Mouse (Mus musculus) gastrocnemius, adult 2 months (tissue): ENCODE results near the gene Add1. TPM values are rescaled to one million over a fixed set of nuclear protein-coding genes. Genes with fewer than 3 reads are reported as not detected.
A peak's percentile ranks its signal among the peaks of the same experiment; 100 is the strongest.
"Not testable (repeated sequence)": the region's sequence is repeated elsewhere in the genome, so short reads cannot be mapped to it uniquely, and the experiment has no call there.

ENCODE experiments used
- DNase-seq: peaks from one replicate; pipeline ENCODE4 v3.0.0; 2022
- H3K27ac ChIP-seq: fragments of 200-600 bp; 2 replicates; pipeline ENCODE4 v1.8.1; 2022; ENCODE audit warnings: mild to moderate bottlenecking
- H3K4me3 ChIP-seq: fragments of 200-600 bp; 2 replicates; pipeline ENCODE4 v1.8.1; 2022; ENCODE audit warnings: mild to moderate bottlenecking, moderate library complexity
- CTCF ChIP-seq: fragments of 200-600 bp; IDR thresholded peaks from 2 replicates; pipeline ENCODE4 v1.8.1; 2022; ENCODE audit warnings: antibody characterized with exemption, mild to moderate bottlenecking, moderate library complexity
- intact Hi-C: fragments of 180-260 bp; cut with DNase I; formaldehyde crosslinking; loops from one replicate; pipeline ENCODE4 v1.15.1; 2025
- total RNA-seq, 2 experiments: library from RNA; stranded (reverse); gene quantifications; 2 replicates each; pipeline ENCODE4 v1.2.3; 2021

Gene Add1
- total RNA-seq, 2 experiments from 2014 or later, result 72.3 to 74.9 TPM

GRCm38 (mm10) chr5:34590702-34591101 is 17.2 kb downstream of the Add1 start:
- Histone ChIP-seq H3K4me3 (no peak overlapping the region), H3K27ac (peak overlapping the region; percentile 40; the same call in 1 of the 2 replicates)
- intact Hi-C loops, result no loop called here
- DNase-seq, result no peak
- TF ChIP-seq CTCF, result no peak

GRCm38 (mm10) chr5:34591388-34592004 is 18.0 kb downstream of the Add1 start:
- intact Hi-C loops, result no loop called here
- no peak for TF ChIP-seq CTCF
- no peak overlapping the region for H3K4me3 ChIP-seq
- H3K27ac ChIP-seq, result peak overlapping the region; percentile 40
- no peak for DNase-seq

- intact Hi-C loops, H3K4me3 ChIP-seq, H3K27ac ChIP-seq, DNase-seq: not testable (repeated sequence)
These were observed 18.8 kb downstream of the Add1 start for GRCm38 (mm10) chr5:34592224-34592623.

- H3K27ac ChIP-seq, result no peak overlapping the region
- no peak overlapping the region for H3K4me3 ChIP-seq
- intact Hi-C loops, result no loop called here
- TF ChIP-seq CTCF, result no peak
- DNase-seq, result no peak
These were observed 19.2 kb downstream of the Add1 start for GRCm38 (mm10) chr5:34592666-34593065.

GRCm38 (mm10) chr5:34593202-34593727 is 19.8 kb downstream of the Add1 start:
- H3K4me3 ChIP-seq, result no peak overlapping the region
- intact Hi-C loops, result no loop called here

DNA sequence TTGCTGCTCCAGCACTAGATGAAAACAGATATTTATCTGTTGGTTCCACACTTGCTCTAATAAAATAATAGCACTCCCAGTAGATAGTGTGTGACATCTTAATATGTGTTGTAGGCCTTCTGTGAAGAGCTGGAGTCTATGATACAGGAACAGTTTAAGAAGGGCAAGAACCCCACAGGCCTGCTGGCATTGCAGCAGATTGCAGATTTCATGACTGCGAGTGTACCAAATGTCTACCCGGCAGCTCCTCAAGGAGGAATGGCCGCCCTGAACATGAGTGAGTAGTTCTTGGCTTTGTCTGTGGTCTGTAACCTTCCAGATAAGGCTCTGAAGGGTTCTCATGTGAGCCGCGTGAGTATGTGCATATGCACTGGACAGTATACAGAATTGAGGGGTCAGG is 31.1 kb downstream of the Add1 start:
- intact Hi-C loops, result no loop called here
- Histone ChIP-seq H3K4me3 (no peak overlapping the region), H3K27ac (no peak overlapping the region)
- DNase-seq, result no peak
- TF ChIP-seq CTCF, result no peak

More at GRCm38 (mm10) chr5:34593202-34593727, 19.8 kb downstream of the Add1 start:
- TF ChIP-seq CTCF, result no peak
- no peak overlapping the region for H3K27ac ChIP-seq
- DNase-seq, result no peak

GRCm38 (mm10) chr5:34607100-34607880 is 33.8 kb downstream of the Add1 start:
- H3K27ac ChIP-seq, result no peak overlapping the region
- intact Hi-C loops, result no loop called here
- H3K4me3 ChIP-seq, result no peak overlapping the region
- no peak for TF ChIP-seq CTCF
- DNase-seq, result no peak

- Histone ChIP-seq H3K4me3 (no peak overlapping the region), H3K27ac (no peak overlapping the region)
- intact Hi-C loops, result no loop called here
- TF ChIP-seq CTCF, result no peak
- DNase-seq, result no peak
These were observed 34.8 kb downstream of the Add1 start for GRCm38 (mm10) chr5:34608226-34608625.

DNA sequence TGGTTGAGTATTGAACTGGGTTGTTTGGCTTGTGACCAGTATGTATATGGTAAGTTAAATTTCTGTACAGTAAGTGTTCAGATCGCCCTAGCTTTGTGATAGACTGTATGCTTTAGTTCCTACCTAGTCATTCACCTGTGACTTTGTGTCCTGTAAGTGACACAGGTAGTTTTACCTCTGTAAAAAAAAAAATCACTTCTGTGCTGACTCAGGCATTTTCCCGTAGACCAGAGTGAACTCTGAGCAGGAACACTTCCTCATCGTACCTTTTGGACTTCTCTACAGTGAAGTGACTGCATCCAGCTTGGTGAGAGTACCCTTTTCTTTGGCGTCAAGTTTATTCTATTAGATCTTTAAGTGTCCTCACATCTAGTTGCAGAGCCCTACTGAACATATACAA is 36.5 kb downstream of the Add1 start:
- intact Hi-C loops, result no loop called here
- Histone ChIP-seq H3K27ac (no peak overlapping the region), H3K4me3 (no peak overlapping the region)
- no peak for DNase-seq
- TF ChIP-seq CTCF, result no peak

- no peak for TF ChIP-seq CTCF
- intact Hi-C loops, result no loop called here
- peak overlapping the region; percentile 46; the same call in 1 of the 2 replicates for H3K27ac ChIP-seq
These were observed 59.5 kb downstream of the Add1 start for GRCm38 (mm10) chr5:34632996-34633395.

DNA sequence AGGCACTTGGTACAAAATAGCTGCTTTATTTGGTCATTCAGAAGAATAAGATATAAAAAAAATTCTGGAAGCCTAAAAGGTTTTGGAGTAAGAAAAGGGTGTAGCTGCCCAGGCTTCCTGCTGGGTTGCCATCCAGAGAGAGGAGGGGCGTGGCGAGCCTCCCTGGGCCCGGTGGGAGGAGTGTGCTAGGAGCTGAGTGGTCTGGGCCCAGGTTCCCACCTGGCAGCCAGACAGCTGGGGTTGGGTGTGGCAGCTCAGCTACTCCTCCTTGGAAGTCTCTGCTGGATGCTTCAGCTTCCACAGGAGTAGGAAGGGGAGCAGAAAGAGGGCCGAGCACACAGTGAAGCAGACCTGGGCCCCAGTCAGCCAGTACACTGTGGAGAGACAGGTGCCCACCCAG is 60.2 kb downstream of the Add1 start:
- DNase-seq, result peak; percentile 76
- intact Hi-C loops, result no loop called here
- TF ChIP-seq CTCF, result no peak
- Histone ChIP-seq H3K27ac (peak overlapping the region; percentile 46; the same call in 1 of the 2 replicates), H3K4me3 (no peak overlapping the region)

More at GRCm38 (mm10) chr5:34632996-34633395, 59.5 kb downstream of the Add1 start:
- no peak for DNase-seq
- H3K4me3 ChIP-seq, result no peak overlapping the region

DNA sequence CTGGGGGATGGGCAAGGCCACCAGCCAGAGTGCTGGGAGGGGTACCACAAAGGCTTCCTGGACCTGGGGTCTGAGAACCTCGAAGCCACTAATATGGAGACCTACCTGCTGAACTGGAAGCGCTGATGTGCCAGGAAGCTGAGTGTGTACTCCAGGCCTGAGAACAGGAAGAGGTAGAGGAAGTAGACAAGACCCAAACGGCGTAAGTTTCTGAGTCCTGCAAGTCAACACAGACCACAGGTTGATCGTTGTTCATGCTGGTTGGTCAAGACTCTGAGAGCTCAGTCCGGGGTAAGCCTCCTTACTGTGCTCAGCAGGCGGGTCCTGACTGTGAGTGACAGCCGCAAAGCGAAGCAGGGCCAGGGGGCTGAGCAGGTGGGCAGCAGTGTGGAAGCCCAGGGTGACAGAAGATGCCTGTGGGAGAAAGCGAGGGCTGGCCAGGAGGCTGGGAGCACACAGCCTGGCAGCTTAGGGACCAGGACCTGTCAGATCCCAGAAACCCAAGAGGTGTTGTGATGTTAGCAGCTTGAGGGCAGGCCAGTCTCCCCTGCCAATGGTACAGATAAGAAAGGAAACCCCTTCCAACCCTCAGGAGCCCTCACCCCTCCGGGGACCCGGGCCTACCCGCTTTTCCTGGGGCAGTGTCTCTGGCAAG is 61.4 kb downstream of the Add1 start:
- no peak for DNase-seq
- Histone ChIP-seq H3K4me3 (no peak overlapping the region), H3K27ac (no peak overlapping the region)
- intact Hi-C loops, result no loop called here
- no peak for TF ChIP-seq CTCF
